Mouse (Mus musculus) embryonic facial prominence, embryonic 12.5 days (tissue): ENCODE results near the gene Fam69a. TPM values are rescaled to one million over a fixed set of nuclear protein-coding genes. Genes with fewer than 3 reads are reported as not detected.

Experiments used
- ATAC-seq: fragments of 200-750 bp; cut with Nextera tagmentation; 2 replicates; pipeline ENCODE4 v1.8.0; 2017; ENCODE audit not compliant: insufficient number of reproducible peaks, insufficient read depth, low FRiP score, low TSS enrichment
- H3K27ac ChIP-seq: fragments of 300-500 bp; sonication (generic); 2 replicates; pipeline ENCODE4 v1.5.1; 2016; ENCODE audit warnings: mild to moderate bottlenecking
- H3K27me3 ChIP-seq: fragments of 300-500 bp; sonication (generic); 2 replicates; pipeline ENCODE4 v1.6.1; 2016; ENCODE audit warnings: mild to moderate bottlenecking, moderate library complexity
- H3K36me3 ChIP-seq: fragments of 300-500 bp; sonication (generic); 2 replicates; pipeline ENCODE4 v1.6.1; 2016; ENCODE audit warnings: mild to moderate bottlenecking
- H3K4me1 ChIP-seq: fragments of 300-500 bp; sonication (generic); 2 replicates; pipeline ENCODE4 v1.6.1; 2016
- H3K4me2 ChIP-seq: fragments of 300-500 bp; sonication (generic); replicated peaks from 2 replicates; pipeline ENCODE4 v1.6.1; 2016; ENCODE audit warnings: mild to moderate bottlenecking, moderate library complexity
- H3K4me3 ChIP-seq: fragments of 300-500 bp; sonication (generic); 2 replicates; pipeline ENCODE4 v1.5.1; 2016; ENCODE audit warnings: mild to moderate bottlenecking
- H3K9ac ChIP-seq: fragments of 300-500 bp; sonication (generic); 2 replicates; pipeline ENCODE4 v1.6.1; 2016; ENCODE audit warnings: mild to moderate bottlenecking, moderate library complexity
- H3K9me3 ChIP-seq: fragments of 300-500 bp; sonication (generic); 2 replicates; pipeline ENCODE4 v1.6.1; 2016; ENCODE audit warnings: mild to moderate bottlenecking, moderate library complexity
- WGBS: fragments of 180-500 bp; shearing (Covaris S2); methylation state at CpG from one replicate; pipeline ENCODE4 v1.1.7; 2016; 5-methylcytosine and 5-hydroxymethylcytosine counted together
- polyA plus RNA-seq: library from polyadenylated mRNA; unstranded; fragments of >200 nt; fragmentation: Nextera tagmentation; extraction: Ambion mirVana; gene quantifications from 2 replicates; pipeline ENCODE4 v1.2.1, GENCODE M21; 2016

Gene Fam69a
- polyA plus RNA-seq, 1 experiment from 2014 or later = 24.8 TPM

GRCm38 (mm10) chr5:107866127-107867126, 120.5 kb downstream of the Fam69a start:
- Histone ChIP-seq H3K27ac (no peak overlapping the region), H3K4me2 (no peak overlapping the region), H3K4me3 (no peak overlapping the region), H3K9ac (no peak overlapping the region), H3K4me1 (peaks cover 6% of the 10 kb centered on the region; the same call in 1 of the 2 replicates), H3K36me3 (no peaks in the 10 kb centered on the region), H3K9me3 (no peaks in the 10 kb centered on the region), H3K27me3 (0 out of 2 replicates have a peak, but pooled peaks cover 3% of the 10 kb centered on the region)
- WGBS = 70% methylated on average over 2 of the region's 2 CpGs
- ATAC-seq = no peak

GRCm38 (mm10) chr5:107863971-107864370, 122.9 kb downstream of the Fam69a start:
- no peak for ATAC-seq
- Histone ChIP-seq H3K9ac (no peak overlapping the region), H3K36me3 (no peaks in the 10 kb centered on the region), H3K27ac (no peak overlapping the region), H3K4me2 (no peak overlapping the region), H3K4me1 (peaks cover 6% of the 10 kb centered on the region; the same call in 1 of the 2 replicates), H3K27me3 (no peaks in the 10 kb centered on the region), H3K4me3 (no peak overlapping the region), H3K9me3 (no peaks in the 10 kb centered on the region)
- WGBS = 76% methylated on average over 3 of the region's 3 CpGs

DNA sequence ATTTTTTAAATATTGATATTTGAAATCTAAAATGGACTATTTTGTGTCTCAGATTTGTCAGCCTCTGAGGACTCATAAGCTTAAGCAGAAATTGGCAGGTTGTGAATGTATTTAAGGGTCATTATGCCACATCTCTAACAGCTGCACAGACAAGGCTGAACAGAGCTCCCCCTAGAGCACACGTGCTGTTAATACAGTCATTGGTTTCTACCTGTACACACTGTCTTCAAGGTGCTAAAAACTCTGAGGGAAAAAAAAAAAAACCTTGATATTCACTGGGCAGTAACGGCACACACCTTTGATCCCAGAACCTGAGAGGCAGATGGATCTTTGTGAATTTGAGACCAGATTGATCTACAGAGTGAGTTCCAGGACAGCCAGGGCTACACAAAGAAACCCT, 127.9 kb downstream of the Fam69a start:
- H3K27ac ChIP-seq = no peak overlapping the region
- no peaks in the 10 kb centered on the region for H3K36me3 ChIP-seq
- H3K27me3 ChIP-seq = no peaks in the 10 kb centered on the region
- H3K4me3 ChIP-seq = no peak overlapping the region
- ATAC-seq = no peak
- H3K4me2 ChIP-seq = no peak overlapping the region
- 37% methylated on average over 2 of the region's 2 CpGs for WGBS
- no peaks in the 10 kb centered on the region for H3K9me3 ChIP-seq
- no peak overlapping the region for H3K9ac ChIP-seq
- H3K4me1 ChIP-seq = peaks cover 5% of the 10 kb centered on the region; the same call in 1 of the 2 replicates

Other genes starting within 250 kb of the Fam69a start
- 0.35 and 0.43 TPM in 2 replicates for gene Ube2d2b, start 157.0 kb downstream of the Fam69a start, polyA plus RNA-seq
- gene Evi5, start 112.0 kb downstream of the Fam69a start, polyA plus RNA-seq = 85.2 and 85.5 TPM in 2 replicates
- 70.5 and 71.9 TPM in 2 replicates for gene Rpl5, start 86.6 kb downstream of the Fam69a start, polyA plus RNA-seq
- 135 and 142 TPM in 2 replicates for gene Mtf2, start 78.6 kb upstream of the Fam69a start, polyA plus RNA-seq
- gene Tmed5, start 145.5 kb upstream of the Fam69a start, polyA plus RNA-seq = 28.9 and 29.3 TPM in 2 replicates
- 11.2 and 12.6 TPM in 2 replicates for gene Ccdc18, start 145.8 kb upstream of the Fam69a start, polyA plus RNA-seq